Mouse (Mus musculus) cerebellum, adult 2 months (tissue): ENCODE measurements around the gene Samm50.

Experiments used
- CTCF ChIP-seq: fragments of 200-500 bp; IDR thresholded peaks from 2 replicates; pipeline ENCODE4 v1.5.1; 2011; ENCODE audit warnings: low read depth, mild to moderate bottlenecking, control low read depth, low read length, moderate library complexity, borderline replicate concordance; ENCODE audit not compliant: insufficient read depth
- POLR2A ChIP-seq: fragments of 200-500 bp; IDR thresholded peaks from 2 replicates; pipeline ENCODE4 v1.6.1; 2011; ENCODE audit warnings: low read length, control low read depth, borderline replicate concordance; ENCODE audit not compliant: insufficient read depth

- TF ChIP-seq CTCF (no peak), POLR2A (no peak)
Measured at GRCm38 (mm10) chr15:84169511-84169910, 22.5 kb upstream of the Samm50 start.
